Mouse (Mus musculus) CD4-positive helper T cell, adult 2 months (primary cell): Measurements from ENCODE around the gene Hvcn1.

Source experiments
- DNase-seq: peaks from one replicate; pipeline ENCODE4 v3.0.0-alpha.2; 2012; ENCODE audit warnings: low read depth, missing footprints, low spot score

Gene Hvcn1

GRCm38 (mm10) chr5:122267136-122267535, 60.5 kb downstream of the Hvcn1 start:
- no peak for DNase-seq

GRCm38 (mm10) chr5:122267899-122268298, 61.3 kb downstream of the Hvcn1 start:
- peak; percentile 77 for DNase-seq

GRCm38 (mm10) chr5:122268858-122269604, 62.4 kb downstream of the Hvcn1 start:
- DNase-seq, result no peak

GRCm38 (mm10) chr5:122272821-122273220, 66.2 kb downstream of the Hvcn1 start:
- DNase-seq, result no peak

GRCm38 (mm10) chr5:122274785-122275184, 68.2 kb downstream of the Hvcn1 start:
- peak; percentile 79 for DNase-seq

- no peak for DNase-seq
These were observed 72.3 kb downstream of the Hvcn1 start for GRCm38 (mm10) chr5:122278946-122279345.

- DNase-seq, result no peak
These were observed 73.3 kb downstream of the Hvcn1 start for GRCm38 (mm10) chr5:122279799-122280421.

- no peak for DNase-seq
These were observed 73.8 kb downstream of the Hvcn1 start for GRCm38 (mm10) chr5:122280422-122280826.

- DNase-seq, result peak; percentile 34
These were observed 74.3 kb downstream of the Hvcn1 start for GRCm38 (mm10) chr5:122280827-122281462.

- DNase-seq, result no peak
These were observed 77.2 kb downstream of the Hvcn1 start for GRCm38 (mm10) chr5:122283828-122284182.

GRCm38 (mm10) chr5:122284183-122285028, 77.8 kb downstream of the Hvcn1 start, which contains the start of gene Pptc7:
Gene Pptc7, plus strand, starts transcription at chr5:122284365.
- peak; percentile 93 for DNase-seq

GRCm38 (mm10) chr5:122285029-122285766, 78.6 kb downstream of the Hvcn1 start:
- no peak for DNase-seq

- DNase-seq, result peak; percentile 59
These were observed 79.2 kb downstream of the Hvcn1 start for GRCm38 (mm10) chr5:122285767-122286150.

GRCm38 (mm10) chr5:122286191-122286590, 79.6 kb downstream of the Hvcn1 start:
- DNase-seq, result peak; percentile 37

GRCm38 (mm10) chr5:122287026-122287425, 80.4 kb downstream of the Hvcn1 start:
- peak; percentile 65 for DNase-seq

- peak; percentile 91 for DNase-seq
These were observed 81.7 kb downstream of the Hvcn1 start for GRCm38 (mm10) chr5:122288147-122288811.

GRCm38 (mm10) chr5:122291149-122291548, 84.5 kb downstream of the Hvcn1 start:
- peak; percentile 80 for DNase-seq
